Mouse (Mus musculus): ENCODE measurements at regions not wholly inside any gene's neighbourhood (a gene's known extent, or its start where the extent isn't known, plus 50 kb on each side); places are given as distances from the start of the nearest gene placed in this dataset.

DNA sequence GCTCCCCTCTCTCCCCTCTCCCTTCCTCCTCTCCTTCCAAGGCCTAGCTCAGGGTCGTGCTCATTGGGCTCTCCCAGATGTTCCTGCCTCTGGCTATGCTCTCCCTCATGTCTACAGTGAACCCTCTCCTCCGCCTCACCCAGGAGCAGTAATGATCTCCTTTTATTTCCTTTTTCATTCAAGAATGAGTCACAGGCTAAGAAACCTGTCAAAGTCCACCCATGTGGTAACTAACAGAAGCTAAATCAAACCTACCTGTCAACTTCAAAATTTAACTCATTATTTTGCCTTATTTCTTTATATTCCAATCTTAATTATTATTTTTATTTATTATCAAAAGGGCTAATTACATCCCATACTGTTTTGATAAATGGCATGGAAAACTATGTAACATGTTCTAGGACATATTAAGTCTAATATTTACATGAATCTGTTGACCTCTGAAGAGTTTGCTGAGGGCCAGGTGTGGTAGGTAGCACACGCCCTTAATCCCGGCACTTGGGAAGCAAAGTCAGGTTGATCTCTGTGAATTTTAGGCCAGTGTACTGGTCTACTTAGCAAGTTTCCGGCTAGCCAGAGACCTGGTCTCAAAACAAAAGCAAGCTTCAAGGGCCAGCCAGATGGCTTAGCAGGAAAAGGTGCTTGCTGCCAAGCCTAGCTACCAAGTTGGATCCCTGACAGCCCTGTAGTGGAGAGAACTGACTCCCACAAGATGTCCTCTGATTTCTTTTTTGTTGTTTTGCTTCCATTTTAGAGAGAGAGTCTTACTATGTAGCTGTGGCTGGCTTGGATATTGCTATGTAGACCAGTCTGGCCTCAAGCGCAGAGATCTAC is 51.9 kb upstream of the Slc16a1 start:
- Histone ChIP-seq H3K9ac (no peak overlapping the region), H3K27ac (no peak overlapping the region), H3K36me3 (no peaks in the 10 kb centered on the region), H3K4me1 (replicated peaks) (peaks cover 10% of the 10 kb centered on the region), H3K27me3 (no peaks in the 10 kb centered on the region), H3K4me2 (no peak overlapping the region), H3K9me3 (replicated peaks) (no peaks in the 10 kb centered on the region), H3K4me3 (replicated peaks) (no peak overlapping the region)
- 74% methylated on average over 6 of the region's 6 CpGs for WGBS (ENCODE audit: insufficient replicate concordance)
- ATAC-seq (ENCODE audit: low read depth) = no peak
- no peak for DNase-seq

DNA sequence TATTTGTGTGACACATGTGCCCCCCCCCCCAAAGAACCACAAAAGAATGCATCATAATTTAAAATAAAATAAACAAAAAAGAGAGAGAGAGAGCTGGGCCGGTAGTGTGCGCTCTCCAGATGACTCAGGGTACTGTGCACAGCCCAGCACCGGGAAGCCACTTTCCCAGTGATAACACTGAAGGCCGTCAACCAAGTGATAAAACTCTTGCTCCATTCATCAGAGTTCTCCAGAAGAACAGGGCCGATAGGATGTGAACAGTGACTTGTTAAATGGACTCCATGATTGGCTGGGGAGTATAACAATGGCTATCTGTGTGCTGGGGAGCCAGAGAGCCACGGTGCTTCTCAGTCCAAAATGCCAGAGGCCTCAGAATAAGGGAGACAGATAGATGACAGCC is 53.2 kb upstream of the Slc16a1 start:
- 27% methylated on average over 6 of the region's 6 CpGs for WGBS (ENCODE audit: insufficient replicate concordance)
- no peaks in the 10 kb centered on the region for H3K27me3 ChIP-seq
- H3K9me3 ChIP-seq (replicated peaks) = no peaks in the 10 kb centered on the region

GRCm38 (mm10) chr3:104583236-104583635 is 55.2 kb upstream of the Slc16a1 start:
- no peaks in the 10 kb centered on the region for H3K9me3 ChIP-seq (replicated peaks)
- H3K4me3 ChIP-seq (replicated peaks) = no peak overlapping the region
- H3K36me3 ChIP-seq = no peaks in the 10 kb centered on the region
- no peak overlapping the region for H3K9ac ChIP-seq
- H3K27ac ChIP-seq = no peak overlapping the region
- H3K4me2 ChIP-seq = no peak overlapping the region
- ATAC-seq (ENCODE audit: low read depth) (no peak), DNase-seq (no peak)
- H3K27me3 ChIP-seq = no peaks in the 10 kb centered on the region; the same call in 1 of the 2 replicates
- peaks cover 10% of the 10 kb centered on the region for H3K4me1 ChIP-seq (replicated peaks)
- WGBS (ENCODE audit: insufficient replicate concordance) = 65% methylated on average over 7 of the region's 7 CpGs

More for the DNA sequence above, 53.2 kb upstream of the Slc16a1 start:
- Histone ChIP-seq H3K4me1 (replicated peaks) (peaks cover 10% of the 10 kb centered on the region), H3K27ac (no peak overlapping the region; the same call in 1 of the 2 replicates), H3K4me2 (0 out of 2 replicates have a peak overlapping the region, but pooled peaks have one; percentile 2), H3K36me3 (no peaks in the 10 kb centered on the region), H3K9ac (no peak overlapping the region), H3K4me3 (replicated peaks) (no peak overlapping the region)
- peak; percentile 97 for ATAC-seq (ENCODE audit: low read depth)
- peak; percentile 31 for DNase-seq

DNA sequence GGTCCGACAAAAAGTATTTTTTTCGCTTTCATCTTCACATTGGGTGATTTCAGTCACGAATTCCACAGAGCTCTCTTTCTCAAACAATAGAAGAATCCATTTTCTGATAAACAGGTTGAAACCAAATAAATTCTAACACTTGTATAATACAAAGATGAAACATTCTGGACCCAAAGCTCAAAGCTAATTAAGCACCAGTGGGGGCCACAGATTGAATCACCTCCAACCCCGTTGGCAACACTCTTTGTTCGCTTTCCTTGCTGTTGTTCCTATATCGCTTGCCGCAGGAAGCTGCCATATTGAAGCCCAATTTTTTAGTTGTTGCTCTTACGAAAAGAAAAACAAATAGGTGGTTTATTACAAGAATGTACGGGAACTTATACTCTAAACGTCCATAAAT is 55.9 kb upstream of the Slc16a1 start:
- Histone ChIP-seq H3K27ac (no peak overlapping the region), H3K4me2 (no peak overlapping the region), H3K36me3 (no peaks in the 10 kb centered on the region), H3K4me3 (replicated peaks) (no peak overlapping the region), H3K27me3 (no peaks in the 10 kb centered on the region; the same call in 1 of the 2 replicates), H3K9me3 (replicated peaks) (no peaks in the 10 kb centered on the region), H3K9ac (no peak overlapping the region), H3K4me1 (replicated peaks) (peaks cover 11% of the 10 kb centered on the region)
- ATAC-seq (ENCODE audit: low read depth) = no peak
- no peak for DNase-seq
- 77% methylated on average over 10 of the region's 10 CpGs for WGBS (ENCODE audit: insufficient replicate concordance)

DNA sequence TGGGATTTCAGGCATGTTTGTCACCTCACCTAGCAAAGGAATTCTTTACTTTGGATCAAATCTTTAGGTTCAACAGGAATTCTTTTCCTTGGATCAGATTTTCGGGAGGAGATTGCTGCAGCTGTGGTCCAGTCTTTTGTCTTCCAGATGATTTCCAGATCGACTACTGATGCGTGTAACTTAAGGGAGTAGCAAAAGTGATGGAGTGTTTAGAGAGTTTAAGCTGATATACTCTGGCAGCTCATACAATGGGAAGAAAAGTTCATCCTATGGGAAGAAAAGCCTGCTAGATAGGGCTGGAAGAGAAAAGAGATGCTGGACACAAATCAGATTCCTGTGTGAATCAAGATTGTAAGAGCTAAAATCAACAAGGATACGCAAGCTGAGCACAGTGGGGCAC is 59.3 kb upstream of the Slc16a1 start:
- Histone ChIP-seq H3K36me3 (no peaks in the 10 kb centered on the region), H3K9ac (no peak overlapping the region), H3K27me3 (no peaks in the 10 kb centered on the region; the same call in 1 of the 2 replicates), H3K27ac (no peak overlapping the region), H3K4me3 (replicated peaks) (no peak overlapping the region), H3K4me2 (no peak overlapping the region), H3K9me3 (replicated peaks) (no peaks in the 10 kb centered on the region), H3K4me1 (replicated peaks) (peaks cover 10% of the 10 kb centered on the region)
- WGBS (ENCODE audit: insufficient replicate concordance) = 65% methylated on average over 4 of the region's 4 CpGs
- DNase-seq (no peak), ATAC-seq (ENCODE audit: low read depth) (no peak)

GRCm38 (mm10) chr3:104578374-104578773 is 60.1 kb upstream of the Slc16a1 start:
- Histone ChIP-seq H3K27ac (no peak overlapping the region), H3K4me3 (replicated peaks) (no peak overlapping the region), H3K36me3 (no peaks in the 10 kb centered on the region), H3K4me1 (replicated peaks) (peaks cover 10% of the 10 kb centered on the region), H3K9ac (no peak overlapping the region), H3K27me3 (no peaks in the 10 kb centered on the region; the same call in 1 of the 2 replicates), H3K4me2 (no peak overlapping the region), H3K9me3 (replicated peaks) (no peaks in the 10 kb centered on the region)
- 48% methylated on average over 3 of the region's 3 CpGs for WGBS (ENCODE audit: insufficient replicate concordance)
- no peak for ATAC-seq (ENCODE audit: low read depth)
- DNase-seq = no peak

- no peak for DNase-seq
- Histone ChIP-seq H3K9me3 (replicated peaks) (no peaks in the 10 kb centered on the region), H3K9ac (no peak overlapping the region), H3K4me2 (no peak overlapping the region), H3K4me1 (replicated peaks) (peaks cover 10% of the 10 kb centered on the region), H3K27ac (no peak overlapping the region), H3K27me3 (no peaks in the 10 kb centered on the region; the same call in 1 of the 2 replicates), H3K36me3 (no peaks in the 10 kb centered on the region), H3K4me3 (replicated peaks) (no peak overlapping the region)
- peak; percentile 73 for ATAC-seq (ENCODE audit: low read depth)
- 34% methylated on average over 5 of the region's 5 CpGs for WGBS (ENCODE audit: insufficient replicate concordance)
Observed at GRCm38 (mm10) chr3:104577228-104577927, 61.1 kb upstream of the Slc16a1 start.

- Histone ChIP-seq H3K4me1 (replicated peaks) (peaks cover 10% of the 10 kb centered on the region), H3K36me3 (no peaks in the 10 kb centered on the region), H3K9me3 (replicated peaks) (no peaks in the 10 kb centered on the region), H3K27me3 (no peaks in the 10 kb centered on the region), H3K4me3 (replicated peaks) (no peak overlapping the region), H3K4me2 (no peak overlapping the region), H3K27ac (no peak overlapping the region), H3K9ac (no peak overlapping the region)
- 63% methylated on average over 5 of the region's 5 CpGs for WGBS (ENCODE audit: insufficient replicate concordance)
- ATAC-seq (ENCODE audit: low read depth) (no peak), DNase-seq (no peak)
Observed at GRCm38 (mm10) chr3:104573277-104573940, 61.7 kb upstream of the Lrig2 start.

DNA sequence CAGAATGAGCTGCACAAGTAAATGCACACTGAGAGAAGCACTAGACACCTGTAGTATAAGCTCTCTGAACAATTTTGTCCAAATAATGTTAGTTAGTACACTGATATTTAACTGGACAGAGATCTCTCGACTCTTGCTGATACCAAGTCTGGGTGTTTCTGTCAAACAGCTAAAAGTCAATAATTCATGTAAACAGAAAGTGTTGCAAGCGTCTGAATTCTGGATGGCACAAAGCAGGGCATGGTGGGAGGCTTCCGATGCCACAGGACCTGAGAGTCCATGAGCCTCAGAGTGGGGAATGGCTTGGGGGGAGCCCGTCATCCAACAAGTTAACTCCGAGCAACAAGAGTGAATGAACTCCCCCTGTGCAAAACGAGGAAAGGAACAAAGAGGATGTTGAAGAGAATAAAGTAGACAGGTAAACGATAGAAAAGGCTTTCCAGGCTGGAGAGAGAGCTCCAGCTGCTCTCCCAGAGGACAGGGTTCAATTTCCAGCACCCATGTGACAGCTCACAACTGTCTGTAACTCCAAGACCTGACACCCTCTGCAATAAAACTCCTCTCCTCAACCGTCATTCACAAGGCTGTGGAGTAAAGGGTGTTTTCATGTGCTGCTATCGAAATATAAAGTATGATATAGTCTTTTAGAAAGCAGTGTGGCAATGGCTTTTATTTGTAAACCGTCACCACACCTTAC is 60.4 kb upstream of the Lrig2 start:
- no peak overlapping the region for H3K9ac ChIP-seq
- ATAC-seq (ENCODE audit: low read depth) = peak; percentile 43
- 62% methylated on average over 10 of the region's 10 CpGs for WGBS (ENCODE audit: insufficient replicate concordance)
- no peak overlapping the region for H3K4me2 ChIP-seq
- H3K4me3 ChIP-seq (replicated peaks) = no peak overlapping the region
- H3K27ac ChIP-seq = peak overlapping the region; percentile 24; the same call in 1 of the 2 replicates
- H3K4me1 ChIP-seq (replicated peaks) = peaks cover 4% of the 10 kb centered on the region; the same call in 1 of the 2 replicates
- no peak for DNase-seq
- H3K27me3 ChIP-seq = no peaks in the 10 kb centered on the region
- H3K9me3 ChIP-seq (replicated peaks) = no peaks in the 10 kb centered on the region
- H3K36me3 ChIP-seq = no peaks in the 10 kb centered on the region

GRCm38 (mm10) chr3:104565423-104566230 is 53.9 kb upstream of the Lrig2 start:
- 56% methylated on average over 13 of the region's 13 CpGs for WGBS (ENCODE audit: insufficient replicate concordance)
- DNase-seq (no peak), ATAC-seq (ENCODE audit: low read depth) (no peak)
- Histone ChIP-seq H3K4me2 (no peak overlapping the region), H3K4me1 (replicated peaks) (peaks cover 6% of the 10 kb centered on the region), H3K4me3 (replicated peaks) (no peak overlapping the region), H3K36me3 (no peaks in the 10 kb centered on the region), H3K9ac (no peak overlapping the region), H3K27me3 (no peaks in the 10 kb centered on the region), H3K9me3 (replicated peaks) (no peaks in the 10 kb centered on the region), H3K27ac (no peak overlapping the region)
